Mouse (Mus musculus): ENCODE results near the gene Evpl. TPM values are rescaled to one million over a fixed set of nuclear protein-coding genes. Genes with fewer than 3 reads are reported as not detected.

The Evpl gene
- 0.38 and 0.49 TPM in 2 replicates for polyA plus RNA-seq (2021; fragmentation: Nextera tagmentation)
- long read RNA-seq, experiment 1, partial matches to known transcripts = 0 of 2 reads
- long read RNA-seq, experiment 1, other reads (novel, unspliced or antisense) = 2 of 2 reads
- long read RNA-seq, experiment 2, partial matches to known transcripts = 1 of 11 reads
- long read RNA-seq, experiment 2, other reads (novel, unspliced or antisense) = 10 of 11 reads

DNA sequence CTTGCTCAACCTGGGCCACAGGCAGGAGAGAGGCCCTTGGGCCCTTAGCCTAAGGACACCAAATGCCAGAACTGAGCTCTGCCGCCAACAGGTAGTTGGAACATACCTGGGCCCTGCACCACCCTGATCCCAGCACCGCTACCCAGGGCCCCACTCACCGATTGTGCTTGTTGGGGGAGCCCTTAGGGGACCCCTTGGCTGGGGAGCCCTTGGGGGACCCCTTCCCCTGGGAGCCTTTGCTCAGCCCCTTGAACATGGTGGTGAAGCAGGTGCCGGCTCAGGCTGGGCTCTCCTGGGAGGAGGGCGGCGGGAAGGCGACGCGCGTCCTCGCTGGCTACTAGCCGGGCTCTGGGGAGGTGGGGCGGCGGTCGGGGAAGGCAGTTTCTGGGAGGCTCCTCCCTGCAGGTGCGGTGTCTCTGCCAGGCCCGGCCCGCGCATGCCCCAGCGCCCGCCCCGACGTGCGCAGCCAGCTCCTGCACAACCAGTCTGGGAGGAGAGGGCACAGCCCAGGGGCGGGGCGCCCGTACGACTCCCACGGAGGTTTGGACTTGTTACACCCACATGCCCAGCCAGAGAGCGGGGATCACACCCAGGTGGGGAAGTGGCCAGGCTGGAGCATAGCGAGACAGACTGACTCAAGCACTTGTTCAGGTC, at the start of gene Evpl:
Gene Evpl (minus strand): TSS at position 336 of the 654 bp plus-strand sequence.

DNA sequence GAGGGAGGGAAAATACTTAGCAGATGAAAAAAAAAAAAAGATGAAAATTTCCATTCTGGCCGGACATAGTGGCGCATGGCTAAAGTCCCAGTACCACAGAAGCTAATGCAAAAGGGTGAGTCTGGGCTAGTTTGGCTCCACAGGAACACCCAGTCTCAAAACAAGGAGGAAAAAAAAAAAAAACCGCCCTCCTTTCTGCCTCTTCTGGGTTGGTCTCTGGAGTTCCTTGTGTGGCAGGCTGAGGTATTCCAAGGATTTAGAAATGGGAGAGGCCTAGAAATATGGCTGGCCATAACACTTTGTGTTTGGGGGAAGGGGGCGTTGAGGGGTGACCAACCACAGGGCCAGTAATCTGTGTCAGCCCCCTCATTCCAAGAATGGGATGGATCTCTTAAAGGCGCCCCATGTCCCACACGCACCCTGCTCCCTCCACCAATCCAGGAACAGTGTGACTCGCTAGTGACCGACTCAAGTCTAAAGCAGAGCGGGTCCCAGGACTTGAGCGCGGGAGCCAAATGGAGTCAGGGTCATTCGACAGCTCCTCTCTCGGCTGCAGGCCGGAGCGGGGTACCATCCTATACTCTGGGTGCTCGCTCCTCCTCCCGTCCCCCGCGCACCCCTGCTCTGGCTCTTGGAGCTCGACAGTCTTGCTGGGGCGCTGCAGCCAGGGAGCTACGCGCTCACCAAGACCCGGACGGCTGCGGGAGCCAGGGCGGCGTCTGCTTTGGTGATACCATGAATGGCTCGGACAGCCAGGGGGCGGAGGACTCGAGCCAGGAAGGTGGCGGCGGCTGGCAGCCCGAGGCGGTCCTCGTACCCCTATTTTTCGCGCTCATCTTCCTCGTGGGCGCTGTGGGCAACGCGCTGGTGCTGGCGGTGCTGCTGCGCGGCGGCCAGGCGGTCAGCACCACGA, 43.1 kb upstream of the Evpl start, which contains the start of gene Galr2:
Gene Galr2 (plus strand): TSS at position 189 of the 913 bp plus-strand sequence.

DNA sequence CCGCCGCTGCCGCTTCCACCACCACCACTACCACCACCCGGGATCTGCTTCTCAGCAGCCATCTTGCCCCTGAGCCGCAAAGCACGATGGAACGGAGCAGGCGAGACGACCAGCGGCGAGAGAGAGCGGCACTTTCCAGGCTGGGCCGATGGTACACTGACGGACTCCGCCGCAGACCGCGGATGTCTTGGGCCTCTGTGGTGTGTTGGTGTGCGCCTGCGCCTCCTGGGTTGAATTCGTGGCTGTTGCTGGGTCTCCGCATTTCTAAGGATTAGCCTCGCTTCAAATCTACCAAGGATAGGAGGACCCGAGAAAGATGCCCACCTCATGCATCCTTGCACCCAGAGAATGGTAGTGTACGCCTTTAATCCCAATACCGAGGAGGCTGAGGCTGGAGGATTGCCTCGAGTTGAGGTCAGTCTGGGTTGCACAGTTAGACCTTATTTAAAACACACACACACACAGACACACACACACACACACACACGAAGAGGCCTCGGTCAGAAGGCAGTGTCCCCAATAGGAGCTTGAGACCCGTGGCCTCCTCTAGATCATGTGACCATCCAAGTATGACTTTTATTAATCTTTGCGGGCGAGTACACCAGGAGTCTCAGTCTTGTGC, 36.3 kb upstream of the Evpl start, which contains the start of gene Srp68:
Gene Srp68 (minus strand): TSS at position 173 of the 622 bp plus-strand sequence.

DNA sequence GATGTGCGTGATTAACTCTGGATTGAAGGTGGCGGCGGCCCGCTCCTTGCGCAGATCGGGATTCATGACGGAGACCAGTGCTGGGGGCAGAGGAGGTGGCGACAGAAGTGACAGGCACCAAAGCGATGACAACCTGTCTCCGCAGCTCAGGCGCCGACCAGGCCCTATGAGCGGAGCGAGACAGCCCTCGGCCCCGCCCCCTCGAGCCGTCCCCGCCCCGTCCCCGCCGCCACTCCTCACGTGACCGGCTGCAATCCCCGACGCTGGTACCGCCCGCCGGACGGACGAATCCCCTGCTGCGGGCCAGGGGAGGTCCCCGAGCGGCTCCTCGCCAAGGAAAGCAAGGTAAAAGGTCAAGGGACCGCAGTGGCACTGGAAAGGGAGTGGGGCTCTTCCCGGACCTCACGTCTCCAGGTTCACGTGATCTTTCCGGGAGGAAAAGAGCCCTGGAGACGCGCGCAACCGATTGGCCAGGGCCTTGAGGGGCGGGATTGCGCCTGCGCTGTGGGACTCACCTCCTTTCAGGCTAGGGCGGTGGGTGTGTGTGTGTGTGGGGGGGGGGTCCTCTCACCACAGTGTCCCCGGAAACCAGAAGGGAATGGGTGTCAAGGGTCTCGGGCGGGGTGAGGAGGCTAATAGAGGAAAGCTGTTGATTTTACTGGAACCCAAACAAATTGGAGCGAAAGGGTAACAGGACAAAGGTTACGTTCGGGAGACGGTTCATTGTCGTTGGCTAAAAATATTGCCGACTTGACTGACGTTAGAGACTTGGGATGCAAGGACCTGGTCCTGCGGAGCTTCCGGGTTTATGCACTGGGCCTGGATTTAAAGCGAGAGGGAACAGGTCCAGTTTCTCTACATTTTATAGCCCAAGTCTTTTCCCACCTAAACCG, 39.0 kb downstream of the Evpl start, which contains the start of the genes Ten1 and Acox1:
Gene Ten1 (plus strand): TSS at position 217 of the 893 bp plus-strand sequence.
Gene Acox1 (minus strand): TSS at position 407 of the 893 bp plus-strand sequence.

Other genes starting within 250 kb of the Evpl start
- 24.3 and 24.9 TPM in 2 replicates for gene Galk1, start 225.4 kb downstream of the Evpl start, polyA plus RNA-seq (2021; fragmentation: Nextera tagmentation)
- 331 and 336 TPM in 2 replicates for gene H3f3b, start 210.1 kb downstream of the Evpl start, polyA plus RNA-seq (2021; fragmentation: Nextera tagmentation)
- gene Unk, start 207.8 kb downstream of the Evpl start, polyA plus RNA-seq (2021; fragmentation: Nextera tagmentation) = 6.5 and 9.1 TPM in 2 replicates
- 1.4 TPM in 2 replicates for gene Unc13d, start 160.1 kb downstream of the Evpl start, polyA plus RNA-seq (2021; fragmentation: Nextera tagmentation)
- 285 and 304 TPM in 2 replicates for gene Wbp2, start 151.1 kb downstream of the Evpl start, polyA plus RNA-seq (2021; fragmentation: Nextera tagmentation)
- 3.4 and 4.0 TPM in 2 replicates for gene Trim47, start 110.9 kb downstream of the Evpl start, polyA plus RNA-seq (2021; fragmentation: Nextera tagmentation)
- gene Trim65, start 106.9 kb downstream of the Evpl start, polyA plus RNA-seq (2021; fragmentation: Nextera tagmentation) = 1.7 and 1.8 TPM in 2 replicates
- gene Mrpl38, start 99.2 kb downstream of the Evpl start, polyA plus RNA-seq (2021; fragmentation: Nextera tagmentation) = 70.8 and 78.4 TPM in 2 replicates
- gene Fbf1, start 69.9 kb downstream of the Evpl start, polyA plus RNA-seq (2021; fragmentation: Nextera tagmentation) = 21.4 and 25.0 TPM in 2 replicates
- 106 and 115 TPM in 2 replicates for gene Ten1, start 39.2 kb downstream of the Evpl start, polyA plus RNA-seq (2021; fragmentation: Nextera tagmentation)
- 85.6 and 87.9 TPM in 2 replicates for gene Acox1, start 39.0 kb downstream of the Evpl start, polyA plus RNA-seq (2021; fragmentation: Nextera tagmentation)
- gene Srp68, start 36.1 kb upstream of the Evpl start, polyA plus RNA-seq (2021; fragmentation: Nextera tagmentation) = 29.3 and 32.2 TPM in 2 replicates
- gene Galr2, start 42.9 kb upstream of the Evpl start, polyA plus RNA-seq (2021; fragmentation: Nextera tagmentation) = 0.18 and 0.33 TPM in 2 replicates
- gene Exoc7, start 69.2 kb upstream of the Evpl start, polyA plus RNA-seq (2021; fragmentation: Nextera tagmentation) = 45.3 and 58.0 TPM in 2 replicates
- 2.8 and 4.0 TPM in 2 replicates for gene Foxj1, start 97.3 kb upstream of the Evpl start, polyA plus RNA-seq (2021; fragmentation: Nextera tagmentation)
- 29.6 and 31.2 TPM in 2 replicates for gene Rnf157, start 175.0 kb upstream of the Evpl start, polyA plus RNA-seq (2021; fragmentation: Nextera tagmentation)
- 4.3 and 6.8 TPM in 2 replicates for gene Ubald2, start 196.0 kb upstream of the Evpl start, polyA plus RNA-seq (2021; fragmentation: Nextera tagmentation)
- 0.18 TPM in 1 of 2 replicates, not detected in the other for gene Qrich2, start 228.2 kb upstream of the Evpl start, polyA plus RNA-seq (2021; fragmentation: Nextera tagmentation)